Mouse (Mus musculus) myocyte (in vitro differentiated cells): ENCODE results near the gene Gm42791.

Source experiments
- MAX ChIP-seq: IDR thresholded peaks from one replicate; pipeline ENCODE4 v1.6.1; 2011; ENCODE audit warnings: low read depth, mild to moderate bottlenecking, control low read depth
- POLR2A ChIP-seq: IDR thresholded peaks from one replicate; pipeline ENCODE4 v1.6.1; 2011; ENCODE audit warnings: low read depth, mild to moderate bottlenecking, control low read depth, moderate library complexity; ENCODE audit not compliant: insufficient read length
- TCF12 ChIP-seq: IDR thresholded peaks from one replicate; pipeline ENCODE4 v1.6.1; 2011; ENCODE audit warnings: mild to moderate bottlenecking, control low read depth; ENCODE audit not compliant: poor library complexity, insufficient read depth, severe bottlenecking
- TCF3 ChIP-seq: IDR thresholded peaks from one replicate; pipeline ENCODE4 v1.6.1; 2011; ENCODE audit warnings: low read depth, control low read depth; ENCODE audit not compliant: insufficient read length
- USF1 ChIP-seq: IDR thresholded peaks from one replicate; pipeline ENCODE4 v1.6.1; 2011; ENCODE audit warnings: low read depth, mild to moderate bottlenecking, control low read depth, moderate library complexity

DNA sequence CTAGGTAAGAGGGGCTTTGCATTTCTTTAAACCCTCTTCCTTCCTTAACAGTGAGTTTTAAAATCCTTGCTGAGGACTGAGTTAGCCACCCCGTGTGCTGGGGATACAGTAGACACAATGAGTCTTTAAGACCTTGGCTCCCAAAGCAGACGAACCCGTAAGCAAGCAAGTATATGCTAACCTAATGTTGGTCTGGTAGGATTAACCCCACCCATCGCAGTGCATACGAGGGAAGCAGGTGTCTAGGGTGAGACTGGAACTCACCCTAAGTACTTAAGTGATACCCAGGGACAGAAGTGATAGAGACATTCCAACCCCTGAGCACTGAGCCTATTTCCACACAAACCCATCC lies 12.3 kb upstream of the Gm42791 start:
- TF ChIP-seq USF1 (no peak), MAX (no peak), TCF12 (no peak), POLR2A (no peak), TCF3 (no peak)
